Mouse (Mus musculus) heart, adult 2 months (tissue): ENCODE data around the gene Pla2g1b.

Source experiments
- CTCF ChIP-seq: fragments of 200-600 bp; IDR thresholded peaks from 2 replicates; pipeline ENCODE4 v1.8.1; 2022; ENCODE audit warnings: antibody characterized with exemption, mild to moderate bottlenecking, moderate library complexity
- EP300 ChIP-seq: fragments of 200-500 bp; IDR thresholded peaks from 2 replicates; pipeline ENCODE4 v1.6.1; 2011; ENCODE audit warnings: low read depth, low read length, control low read depth; ENCODE audit not compliant: insufficient read depth
- POLR2A ChIP-seq: fragments of 200-500 bp; IDR thresholded peaks from 2 replicates; pipeline ENCODE4 v1.6.1; 2011; ENCODE audit warnings: mild to moderate bottlenecking, low read depth, low read length, control low read depth; ENCODE audit not compliant: insufficient read depth

GRCm38 (mm10) chr5:115435755-115436379, 30.2 kb upstream of the Pla2g1b start:
- TF ChIP-seq CTCF (no peak), POLR2A (no peak), EP300 (no peak)
